Mouse (Mus musculus) kidney, embryonic 14.5 days (tissue): ENCODE measurements around the gene Mmp10. TPM values are rescaled to one million over a fixed set of nuclear protein-coding genes. Genes with fewer than 3 reads are reported as not detected.

ENCODE experiments used
- ATAC-seq: fragments of 200-750 bp; cut with Nextera tagmentation; 2 replicates; pipeline ENCODE4 v1.8.0; 2017; ENCODE audit warnings: moderate number of reproducible peaks, mild to moderate bottlenecking, moderate TSS enrichment, moderate library complexity; ENCODE audit not compliant: low FRiP score, low TSS enrichment
- H3K27ac ChIP-seq: fragments of 300-500 bp; sonication (generic); 2 replicates; pipeline ENCODE4 v1.5.1; 2014; ENCODE audit warnings: low read depth, mild to moderate bottlenecking, low read length, moderate library complexity, mixed read lengths
- H3K27me3 ChIP-seq: fragments of 300-500 bp; sonication (generic); 2 replicates; pipeline ENCODE4 v1.6.1; 2014; ENCODE audit warnings: mild to moderate bottlenecking, low read length; ENCODE audit not compliant: control insufficient read depth, insufficient read depth
- H3K36me3 ChIP-seq: fragments of 300-500 bp; sonication (generic); 2 replicates; pipeline ENCODE4 v1.6.1; 2014; ENCODE audit warnings: low read length, mixed read lengths; ENCODE audit not compliant: control insufficient read depth, insufficient read depth
- H3K4me1 ChIP-seq: fragments of 300-500 bp; sonication (generic); 2 replicates; pipeline ENCODE4 v1.6.1; 2014; ENCODE audit warnings: low read length, mixed read lengths; ENCODE audit not compliant: control insufficient read depth, insufficient read depth
- H3K4me2 ChIP-seq: fragments of 300-500 bp; sonication (generic); replicated peaks from 2 replicates; pipeline ENCODE4 v1.6.1; 2014; ENCODE audit warnings: low read depth, mild to moderate bottlenecking, low read length
- H3K4me3 ChIP-seq: fragments of 300-500 bp; sonication (generic); 2 replicates; pipeline ENCODE4 v1.5.1; 2014; ENCODE audit warnings: mild to moderate bottlenecking, low read length
- H3K9ac ChIP-seq: fragments of 300-500 bp; sonication (generic); 2 replicates; pipeline ENCODE4 v1.6.1; 2014; ENCODE audit warnings: low read depth, mild to moderate bottlenecking, low read length, moderate library complexity
- H3K9me3 ChIP-seq: fragments of 300-500 bp; sonication (generic); 2 replicates; pipeline ENCODE4 v1.6.1; 2016; ENCODE audit warnings: low read length; ENCODE audit not compliant: control insufficient read depth
- WGBS: fragments of 180-500 bp; shearing (Covaris S2); extraction: QIAGEN DNeasy Blood & Tissue Kit; methylation state at CpG from one replicate; pipeline ENCODE4 v1.1.7; 2014; 5-methylcytosine and 5-hydroxymethylcytosine counted together
- polyA plus RNA-seq: library from polyadenylated mRNA; unstranded; fragments of >200 nt; fragmentation: Nextera tagmentation; extraction: Ambion mirVana; gene quantifications from 2 replicates; pipeline ENCODE4 v1.2.1, GENCODE M21; 2014

Mmp10 gene
- polyA plus RNA-seq, result not detected in 2 replicates

- no peak within 1 kb of the TSS for H3K9ac ChIP-seq
- H3K27me3 ChIP-seq, result no peaks in the 10 kb centered on the region
- no peaks in the 10 kb centered on the region for H3K36me3 ChIP-seq
- no peak within 1 kb of the TSS for H3K4me2 ChIP-seq
- ATAC-seq, result no peak
- no peak within 1 kb of the TSS for H3K4me3 ChIP-seq
- no peaks in the 10 kb centered on the region for H3K4me1 ChIP-seq
- no peaks in the 10 kb centered on the region for H3K9me3 ChIP-seq
- H3K27ac ChIP-seq, result no peak within 1 kb of the TSS
- 93% methylated on average over 3 of the region's 3 CpGs for WGBS
Measured at GRCm38 (mm10) chr9:7502051-7502450, at the start of gene Mmp10. TSS of gene Mmp10 (plus strand) at chr9:7502352.

GRCm38 (mm10) chr9:7453302-7453701, 48.9 kb upstream of the Mmp10 start:
- no peak for ATAC-seq

GRCm38 (mm10) chr9:7470262-7470661, 31.9 kb upstream of the Mmp10 start:
- no peak for ATAC-seq
- 98% methylated on average over 1 of the region's 1 CpGs for WGBS
- Histone ChIP-seq H3K9ac (no peak overlapping the region), H3K27me3 (no peaks in the 10 kb centered on the region), H3K27ac (no peak overlapping the region), H3K4me2 (no peak overlapping the region), H3K4me1 (no peaks in the 10 kb centered on the region), H3K4me3 (no peak overlapping the region), H3K36me3 (no peaks in the 10 kb centered on the region), H3K9me3 (no peaks in the 10 kb centered on the region)

More at GRCm38 (mm10) chr9:7453302-7453701, 48.9 kb upstream of the Mmp10 start:
- H3K36me3 ChIP-seq, result no peaks in the 10 kb centered on the region
- no peak overlapping the region for H3K9ac ChIP-seq
- no peaks in the 10 kb centered on the region for H3K9me3 ChIP-seq
- H3K4me1 ChIP-seq, result no peaks in the 10 kb centered on the region
- H3K4me3 ChIP-seq, result no peak overlapping the region
- 85% methylated on average over 2 of the region's 2 CpGs for WGBS
- no peak overlapping the region for H3K4me2 ChIP-seq
- H3K27ac ChIP-seq, result no peak overlapping the region
- H3K27me3 ChIP-seq, result no peaks in the 10 kb centered on the region

GRCm38 (mm10) chr9:7483684-7484394, 18.3 kb upstream of the Mmp10 start:
- Histone ChIP-seq H3K27me3 (no peaks in the 10 kb centered on the region), H3K4me2 (no peak overlapping the region), H3K4me3 (no peak overlapping the region), H3K9me3 (no peaks in the 10 kb centered on the region), H3K36me3 (no peaks in the 10 kb centered on the region), H3K4me1 (no peaks in the 10 kb centered on the region), H3K9ac (no peak overlapping the region), H3K27ac (no peak overlapping the region)
- ATAC-seq, result peak; percentile 75; the same call in 1 of the 2 replicates
- WGBS, result 37% methylated on average over 5 of the region's 5 CpGs

- Histone ChIP-seq H3K36me3 (no peaks in the 10 kb centered on the region), H3K9me3 (no peaks in the 10 kb centered on the region)
Measured at GRCm38 (mm10) chr9:7501138-7501537, 1.0 kb upstream of the Mmp10 start.

GRCm38 (mm10) chr9:7507321-7507876, 5.2 kb downstream of the Mmp10 start:
- H3K27me3 ChIP-seq, result no peaks in the 10 kb centered on the region
- no peak for ATAC-seq
- H3K4me1 ChIP-seq, result no peaks in the 10 kb centered on the region
- no peak overlapping the region for H3K9ac ChIP-seq
- H3K9me3 ChIP-seq, result no peaks in the 10 kb centered on the region
- H3K27ac ChIP-seq, result no peak overlapping the region
- no peak overlapping the region for H3K4me2 ChIP-seq
- H3K36me3 ChIP-seq, result no peaks in the 10 kb centered on the region
- no peak overlapping the region for H3K4me3 ChIP-seq
- 61% methylated on average over 7 of the region's 7 CpGs for WGBS

More at GRCm38 (mm10) chr9:7501138-7501537, 1.0 kb upstream of the Mmp10 start:
- no peak overlapping the region for H3K27ac ChIP-seq
- H3K27me3 ChIP-seq, result no peaks in the 10 kb centered on the region
- H3K4me3 ChIP-seq, result no peak overlapping the region
- 71% methylated on average over 3 of the region's 3 CpGs for WGBS
- no peaks in the 10 kb centered on the region for H3K4me1 ChIP-seq
- no peak overlapping the region for H3K4me2 ChIP-seq
- no peak for ATAC-seq
- H3K9ac ChIP-seq, result no peak overlapping the region

- Histone ChIP-seq H3K27ac (no peak overlapping the region), H3K36me3 (no peaks in the 10 kb centered on the region), H3K4me2 (no peak overlapping the region), H3K4me1 (no peaks in the 10 kb centered on the region), H3K27me3 (no peaks in the 10 kb centered on the region), H3K4me3 (no peak overlapping the region), H3K9me3 (no peaks in the 10 kb centered on the region), H3K9ac (no peak overlapping the region)
- WGBS, result 37% methylated on average over 10 of the region's 10 CpGs
- ATAC-seq, result peak; percentile 73; the same call in 1 of the 2 replicates
Measured at GRCm38 (mm10) chr9:7509619-7510233, 7.6 kb downstream of the Mmp10 start.

GRCm38 (mm10) chr9:7517944-7518571, 15.9 kb downstream of the Mmp10 start:
- no peak overlapping the region for H3K27ac ChIP-seq
- H3K9me3 ChIP-seq, result no peaks in the 10 kb centered on the region
- no peaks in the 10 kb centered on the region for H3K4me1 ChIP-seq
- WGBS, result 76% methylated on average over 4 of the region's 4 CpGs
- no peaks in the 10 kb centered on the region for H3K36me3 ChIP-seq
- no peak overlapping the region for H3K4me2 ChIP-seq
- no peaks in the 10 kb centered on the region for H3K27me3 ChIP-seq
- no peak overlapping the region for H3K9ac ChIP-seq
- H3K4me3 ChIP-seq, result no peak overlapping the region
- ATAC-seq, result no peak
